Mouse (Mus musculus) gastrocnemius, adult 18-20 months (tissue): ENCODE results near the gene Fam183b. TPM values are rescaled to one million over a fixed set of nuclear protein-coding genes. Genes with fewer than 3 reads are reported as not detected.
"Not testable (repeated sequence)": the region's sequence is repeated elsewhere in the genome, so short reads cannot be mapped to it uniquely, and the experiment has no call there.

ENCODE experiments used
- DNase-seq: peaks from one replicate; pipeline ENCODE4 v3.0.0; 2021; ENCODE audit warnings: low spot score
- total RNA-seq, 2 experiments: library from RNA; stranded (reverse); gene quantifications; 2 replicates each; pipeline ENCODE4 v1.2.3; 2021

The Fam183b gene
- total RNA-seq, 2 experiments from 2014 or later: not detected

DNA sequence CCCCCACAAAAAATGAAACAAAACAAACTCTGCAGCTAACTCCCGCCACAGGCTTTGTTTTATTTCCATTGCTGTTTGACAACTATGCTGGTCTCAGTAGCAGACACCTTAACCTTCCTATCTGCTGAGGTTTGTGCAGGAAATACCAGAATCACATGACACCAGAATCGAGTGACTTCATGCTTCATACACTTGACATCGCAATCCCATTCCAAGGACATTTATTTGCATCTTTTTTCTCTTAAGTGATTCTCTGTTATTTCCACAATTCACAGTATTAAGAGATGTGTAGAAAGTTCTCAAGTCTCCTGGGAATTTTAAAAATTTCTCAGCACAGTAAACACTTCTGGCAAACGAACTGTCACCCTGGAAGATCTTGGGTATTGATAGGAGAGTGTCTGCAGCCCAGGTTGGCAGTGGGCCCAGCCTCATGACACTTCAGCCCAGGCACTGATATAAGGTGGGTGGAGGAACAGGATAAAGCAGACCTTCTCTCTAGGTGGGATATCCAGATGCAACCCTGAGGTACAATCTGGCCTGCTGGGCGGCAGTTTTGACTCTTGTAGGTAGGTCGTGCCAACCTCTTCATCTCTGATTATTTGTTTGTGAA lies 19.2 kb downstream of the Fam183b start, which contains the start of gene Olfr314:
Gene Olfr314, plus strand, starts transcription at position 473 of the 610 bp plus-strand sequence.
- no peak for DNase-seq

DNA sequence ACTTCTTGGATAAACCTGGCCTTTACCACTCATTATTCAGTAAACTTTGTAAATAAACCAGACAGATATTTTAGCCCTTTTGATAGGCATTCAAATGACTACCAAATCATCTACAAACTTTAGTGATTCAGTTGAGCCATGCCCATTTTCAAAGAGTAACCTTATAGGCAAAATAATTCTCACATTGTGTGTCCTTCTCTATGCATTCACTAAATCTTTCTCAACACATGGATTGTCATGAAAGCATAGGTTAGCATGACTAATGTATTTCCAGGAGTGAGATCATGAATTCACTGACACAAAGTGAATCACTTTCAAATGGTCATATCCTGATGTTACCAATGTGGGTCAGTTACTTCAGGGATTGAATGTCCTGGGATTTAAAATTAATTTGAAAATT lies 28.9 kb downstream of the Fam183b start, which contains the start of gene Olfr315:
Gene Olfr315, plus strand, starts transcription at position 301 of the 400 bp plus-strand sequence.
- no peak for DNase-seq

DNA sequence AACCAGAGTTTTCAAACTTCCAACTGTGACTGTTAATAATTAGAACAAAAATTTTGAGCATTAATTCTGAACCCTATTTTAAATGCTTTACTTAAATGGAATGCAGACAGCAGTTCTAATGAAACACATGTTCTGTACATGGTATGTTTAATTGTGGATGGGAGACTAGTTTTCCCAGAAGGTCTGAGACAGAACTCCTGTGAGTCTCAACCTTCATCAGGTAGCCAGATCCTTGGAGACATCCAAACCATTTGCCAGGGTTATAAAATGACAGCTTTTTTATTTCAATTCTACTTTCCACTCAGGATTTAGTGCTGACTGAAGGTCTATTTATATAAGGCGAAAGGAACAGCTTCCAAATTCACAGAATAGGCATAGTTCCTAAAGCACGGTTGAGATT lies 49.3 kb downstream of the Fam183b start, which contains the start of gene Olfr316:
Gene Olfr316, plus strand, starts transcription at position 301 of the 400 bp plus-strand sequence.
- no peak for DNase-seq

DNA sequence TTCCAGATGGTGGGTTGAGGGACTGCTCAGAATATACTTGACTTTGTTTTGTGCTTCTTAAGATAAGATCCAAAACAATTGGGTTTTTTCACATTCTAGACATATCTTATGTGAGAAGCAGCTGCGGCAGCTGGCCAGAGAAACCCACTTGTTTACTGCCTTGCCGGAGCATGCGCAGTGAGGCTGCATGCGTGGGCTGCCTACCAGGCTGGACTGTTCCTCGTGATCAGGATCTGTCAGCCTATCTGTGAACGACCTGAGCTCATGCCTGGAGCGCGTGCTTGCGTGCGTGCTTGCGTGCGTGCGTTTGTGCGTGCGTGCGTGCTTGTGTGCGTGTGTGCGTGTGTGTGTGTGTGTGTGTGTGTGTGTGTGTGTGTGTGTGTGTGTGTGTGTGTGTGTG lies 50.7 kb downstream of the Fam183b start:
- not testable (repeated sequence) for DNase-seq

Other genes with a start within 250 kb of the Fam183b start
- not detected for gene Olfr328, start 246.3 kb downstream of the Fam183b start, total RNA-seq
- not detected for gene Olfr224, start 231.4 kb downstream of the Fam183b start, total RNA-seq
- not detected for gene Olfr325, start 224.2 kb downstream of the Fam183b start, total RNA-seq
- gene Olfr324, start 206.8 kb downstream of the Fam183b start, total RNA-seq: not detected
- not detected for gene 2210407C18Rik, start 185.9 kb downstream of the Fam183b start, total RNA-seq
- gene Olfr323, start 171.5 kb downstream of the Fam183b start, total RNA-seq: not detected
- gene Trim58, start 161.5 kb downstream of the Fam183b start, total RNA-seq: not detected
- not detected for gene Olfr322, start 143.2 kb downstream of the Fam183b start, total RNA-seq
- not detected for gene Olfr320, start 120.9 kb downstream of the Fam183b start, total RNA-seq
- not detected for gene Olfr319, start 102.8 kb downstream of the Fam183b start, total RNA-seq
- gene Olfr318, start 77.9 kb downstream of the Fam183b start, total RNA-seq: not detected
- gene Olfr317, start 62.7 kb downstream of the Fam183b start, total RNA-seq: not detected
- gene Olfr316, start 49.2 kb downstream of the Fam183b start, total RNA-seq: not detected
- gene Olfr315, start 28.8 kb downstream of the Fam183b start, total RNA-seq: not detected
- not detected for gene Olfr314, start 19.0 kb downstream of the Fam183b start, total RNA-seq
- not detected for gene Olfr313, start 13.0 kb upstream of the Fam183b start, total RNA-seq
- gene Olfr312, start 27.3 kb upstream of the Fam183b start, total RNA-seq: not detected
- not detected for gene Olfr311, start 37.3 kb upstream of the Fam183b start, total RNA-seq
- under 1 TPM; 0.78 TPM for gene Gm12258, start 45.2 kb upstream of the Fam183b start, total RNA-seq
- 1 to 10 TPM in 1 of 2 experiments, under 1 TPM in 1; 0.82 to 1.2 TPM for gene 2810021J22Rik, start 65.3 kb upstream of the Fam183b start, total RNA-seq
- 1 to 10 TPM; 2.8 to 3.1 TPM for gene Zfp39, start 102.3 kb upstream of the Fam183b start, total RNA-seq
- not detected for gene Btnl10, start 115.9 kb upstream of the Fam183b start, total RNA-seq
- 10 to 100 TPM; 88.8 to 90.3 TPM for gene Rnf187, start 137.0 kb upstream of the Fam183b start, total RNA-seq
- gene Hist3h2ba, start 147.0 kb upstream of the Fam183b start, total RNA-seq: under 1 TPM; 0.62 to 0.97 TPM
- gene Hist3h2a, start 152.7 kb upstream of the Fam183b start, total RNA-seq: 10 to 100 TPM in 1 of 2 experiments, 1 to 10 TPM in 1; 9.1 to 11.1 TPM
- gene Trim17, start 152.7 kb upstream of the Fam183b start, total RNA-seq: under 1 TPM; 0.31 to 0.41 TPM
- 1 to 10 TPM; 5.9 to 6.5 TPM for gene Trim11, start 176.1 kb upstream of the Fam183b start, total RNA-seq